Mouse (Mus musculus) neural tube, embryonic 15.5 days (tissue): ENCODE results near the gene Scrn1. TPM values are rescaled to one million over a fixed set of nuclear protein-coding genes. Genes with fewer than 3 reads are reported as not detected.

Source experiments
- ATAC-seq: fragments of 200-750 bp; cut with Nextera tagmentation; 2 replicates; pipeline ENCODE4 v1.8.0; 2017; ENCODE audit warnings: mild to moderate bottlenecking, moderate TSS enrichment, moderate library complexity; ENCODE audit not compliant: low FRiP score
- H3K27ac ChIP-seq: fragments of 300-500 bp; sonication (generic); replicated peaks from 2 replicates; pipeline ENCODE4 v1.5.1; 2015; ENCODE audit warnings: mild to moderate bottlenecking, inconsistent platforms
- H3K27me3 ChIP-seq: fragments of 300-500 bp; sonication (generic); replicated peaks from 2 replicates; pipeline ENCODE4 v1.6.1; 2015; ENCODE audit warnings: inconsistent platforms
- H3K36me3 ChIP-seq: fragments of 300-500 bp; sonication (generic); 2 replicates; pipeline ENCODE4 v1.6.1; 2015; ENCODE audit warnings: inconsistent platforms
- H3K4me1 ChIP-seq: fragments of 300-500 bp; sonication (generic); 2 replicates; pipeline ENCODE4 v1.6.1; 2015; ENCODE audit warnings: inconsistent platforms
- H3K4me2 ChIP-seq: fragments of 300-500 bp; sonication (generic); 2 replicates; pipeline ENCODE4 v1.6.1; 2015; ENCODE audit warnings: inconsistent platforms, mild to moderate bottlenecking, moderate library complexity
- H3K4me3 ChIP-seq: fragments of 300-500 bp; sonication (generic); replicated peaks from 2 replicates; pipeline ENCODE4 v1.5.1; 2015; ENCODE audit warnings: mild to moderate bottlenecking, inconsistent platforms
- H3K9ac ChIP-seq: fragments of 300-500 bp; sonication (generic); replicated peaks from 2 replicates; pipeline ENCODE4 v1.6.1; 2015; ENCODE audit warnings: mild to moderate bottlenecking, inconsistent platforms
- H3K9me3 ChIP-seq: fragments of 300-500 bp; sonication (generic); replicated peaks from 2 replicates; pipeline ENCODE4 v1.6.1; 2016; ENCODE audit warnings: inconsistent platforms
- WGBS: fragments of 180-500 bp; shearing (Covaris S2); methylation state at CpG from one replicate; pipeline ENCODE4 v1.1.7; 2015; ENCODE audit warnings: mixed read lengths; 5-methylcytosine and 5-hydroxymethylcytosine counted together
- polyA plus RNA-seq: library from polyadenylated mRNA; unstranded; fragments of >200 nt; fragmentation: Nextera tagmentation; extraction: Ambion mirVana; gene quantifications from 2 replicates; pipeline ENCODE4 v1.2.1, GENCODE M21; 2015

Gene Scrn1
- polyA plus RNA-seq, 1 experiment from 2014 or later, result 98.3 TPM

- Histone ChIP-seq H3K27ac (no peak overlapping the region), H3K36me3 (0 out of 2 replicates have a peak, but pooled peaks cover 11% of the 10 kb centered on the region), H3K4me2 (no peak overlapping the region), H3K4me1 (peaks cover 16% of the 10 kb centered on the region), H3K9ac (no peak overlapping the region), H3K27me3 (no peaks in the 10 kb centered on the region), H3K9me3 (no peaks in the 10 kb centered on the region), H3K4me3 (no peak overlapping the region)
- no peak for ATAC-seq
- 85% methylated on average over 2 of the region's 2 CpGs for WGBS
Measured at GRCm38 (mm10) chr6:54512256-54512655, 54.0 kb downstream of the Scrn1 start.

- H3K9ac ChIP-seq, result no peak overlapping the region
- WGBS, result 88% methylated on average over 13 of the region's 13 CpGs
- H3K4me3 ChIP-seq, result no peak overlapping the region
- no peak for ATAC-seq
- H3K4me2 ChIP-seq, result no peak overlapping the region
- H3K27ac ChIP-seq, result peak overlapping the region; percentile 77; the same call in 1 of the 2 replicates
- H3K36me3 ChIP-seq, result 0 out of 2 replicates have a peak, but pooled peaks cover 9% of the 10 kb centered on the region
- H3K4me1 ChIP-seq, result peaks cover 16% of the 10 kb centered on the region
- H3K27me3 ChIP-seq, result no peaks in the 10 kb centered on the region
- no peaks in the 10 kb centered on the region for H3K9me3 ChIP-seq
Measured at GRCm38 (mm10) chr6:54509264-54509663, 57.0 kb downstream of the Scrn1 start.

GRCm38 (mm10) chr6:54508256-54508793 is 58.0 kb downstream of the Scrn1 start:
- ATAC-seq, result peak; percentile 52
- H3K27me3 ChIP-seq, result no peaks in the 10 kb centered on the region
- H3K9me3 ChIP-seq, result no peaks in the 10 kb centered on the region
- 30% methylated on average over 6 of the region's 6 CpGs for WGBS
- H3K4me3 ChIP-seq, result no peak overlapping the region
- H3K4me2 ChIP-seq, result no peak overlapping the region
- H3K36me3 ChIP-seq, result 0 out of 2 replicates have a peak, but pooled peaks cover 3% of the 10 kb centered on the region
- peaks cover 16% of the 10 kb centered on the region for H3K4me1 ChIP-seq
- H3K27ac ChIP-seq, result peak overlapping the region; percentile 77
- no peak overlapping the region; the same call in 1 of the 2 replicates for H3K9ac ChIP-seq

DNA sequence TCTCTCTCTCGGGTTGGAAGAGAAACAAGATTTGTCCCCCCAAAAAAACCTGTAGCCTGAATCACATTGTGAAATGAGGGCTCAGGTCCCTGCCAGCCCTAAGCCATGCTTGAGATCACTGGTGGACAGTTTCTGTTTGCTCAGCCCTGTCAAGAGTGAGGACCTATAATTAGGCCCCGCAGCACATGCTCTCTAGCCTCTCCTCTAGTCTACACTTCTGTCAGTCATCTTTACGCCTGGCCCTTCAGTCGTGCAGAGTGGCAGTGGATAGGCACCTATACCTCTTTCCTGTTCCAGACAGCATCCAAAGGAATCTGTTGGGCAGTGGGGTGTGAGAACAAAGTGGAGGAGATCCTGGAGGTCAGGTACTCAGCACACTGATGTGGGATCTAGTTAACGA is 58.5 kb downstream of the Scrn1 start:
- WGBS, result 55% methylated on average over 5 of the region's 5 CpGs
- H3K27ac ChIP-seq, result peak overlapping the region; percentile 77
- H3K4me1 ChIP-seq, result peaks cover 16% of the 10 kb centered on the region
- H3K27me3 ChIP-seq, result no peaks in the 10 kb centered on the region
- 0 out of 2 replicates have a peak, but pooled peaks have one; percentile 18 for ATAC-seq
- H3K4me2 ChIP-seq, result no peak overlapping the region
- 0 out of 2 replicates have a peak, but pooled peaks cover 3% of the 10 kb centered on the region for H3K36me3 ChIP-seq
- H3K4me3 ChIP-seq, result no peak overlapping the region
- H3K9me3 ChIP-seq, result no peaks in the 10 kb centered on the region
- H3K9ac ChIP-seq, result no peak overlapping the region

DNA sequence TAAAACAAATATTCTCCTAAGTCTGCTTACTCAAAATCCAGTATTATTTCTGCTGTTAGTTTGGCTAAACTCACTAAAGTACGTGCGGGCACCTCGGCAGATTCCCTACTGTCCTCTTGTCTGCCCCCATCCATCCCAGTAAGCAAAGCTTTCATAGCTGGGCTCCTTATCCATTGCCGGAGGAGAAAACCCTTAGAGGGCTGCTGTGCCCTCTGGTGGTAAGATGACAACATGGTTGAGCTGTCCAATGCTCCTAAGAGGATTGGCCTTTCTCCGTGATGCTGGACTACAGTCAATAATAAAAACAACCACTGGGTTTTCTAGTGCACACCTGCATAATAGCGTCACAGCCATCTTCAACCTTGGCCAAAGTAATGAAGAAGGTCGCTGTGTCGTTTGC is 59.3 kb downstream of the Scrn1 start:
- ATAC-seq, result no peak
- WGBS, result 38% methylated on average over 8 of the region's 8 CpGs
- H3K27me3 ChIP-seq, result no peaks in the 10 kb centered on the region
- 0 out of 2 replicates have a peak, but pooled peaks cover 3% of the 10 kb centered on the region for H3K36me3 ChIP-seq
- no peak overlapping the region for H3K4me3 ChIP-seq
- no peaks in the 10 kb centered on the region for H3K9me3 ChIP-seq
- H3K4me2 ChIP-seq, result no peak overlapping the region
- H3K27ac ChIP-seq, result no peak overlapping the region
- H3K9ac ChIP-seq, result no peak overlapping the region
- H3K4me1 ChIP-seq, result peaks cover 16% of the 10 kb centered on the region

- H3K36me3 ChIP-seq, result peaks cover 6% of the 10 kb centered on the region; the same call in 1 of the 2 replicates
- H3K27me3 ChIP-seq, result no peaks in the 10 kb centered on the region
- no peak overlapping the region for H3K27ac ChIP-seq
- no peaks in the 10 kb centered on the region for H3K9me3 ChIP-seq
- no peak for ATAC-seq
- no peak overlapping the region for H3K4me3 ChIP-seq
- peaks cover 16% of the 10 kb centered on the region for H3K4me1 ChIP-seq
- H3K4me2 ChIP-seq, result no peak overlapping the region
- WGBS, result 90% methylated on average over 11 of the region's 11 CpGs
- no peak overlapping the region for H3K9ac ChIP-seq
Measured at GRCm38 (mm10) chr6:54506318-54506717, 60.0 kb downstream of the Scrn1 start.

- Histone ChIP-seq H3K9ac (no peak overlapping the region), H3K27me3 (no peaks in the 10 kb centered on the region), H3K9me3 (no peaks in the 10 kb centered on the region), H3K36me3 (peaks cover 20% of the 10 kb centered on the region), H3K27ac (no peak overlapping the region), H3K4me3 (no peak overlapping the region), H3K4me1 (peaks cover under 1% of the 10 kb centered on the region; the same call in 1 of the 2 replicates), H3K4me2 (no peak overlapping the region)
- ATAC-seq, result no peak
- 78% methylated on average over 6 of the region's 6 CpGs for WGBS
Measured at GRCm38 (mm10) chr6:54502661-54503115, 63.6 kb downstream of the Scrn1 start.

DNA sequence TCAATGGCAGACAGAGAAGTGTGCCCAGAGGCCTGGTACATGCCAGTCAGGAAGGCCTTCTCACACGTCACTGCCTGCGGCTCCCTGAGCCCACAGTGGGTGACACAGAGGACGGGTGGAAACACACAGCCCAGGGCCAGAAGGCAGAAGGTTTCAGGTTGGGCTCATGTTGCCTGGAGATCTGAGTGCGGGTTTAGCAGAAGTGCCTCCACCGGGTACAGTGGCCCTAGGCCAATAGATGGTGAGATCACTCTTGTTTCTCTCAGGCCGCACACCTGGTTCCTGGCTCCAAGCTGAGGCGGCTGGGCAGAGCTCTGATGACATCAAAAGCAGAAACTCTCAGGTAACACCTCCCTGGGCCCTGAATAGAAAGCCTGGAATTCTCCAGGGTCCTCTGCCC is 70.1 kb downstream of the Scrn1 start:
- Histone ChIP-seq H3K9me3 (no peaks in the 10 kb centered on the region), H3K27me3 (0 out of 2 replicates have a peak, but pooled peaks cover 3% of the 10 kb centered on the region), H3K4me1 (no peaks in the 10 kb centered on the region), H3K4me2 (no peak overlapping the region), H3K27ac (no peak overlapping the region), H3K4me3 (no peak overlapping the region), H3K36me3 (peaks cover 13% of the 10 kb centered on the region), H3K9ac (no peak overlapping the region)
- 89% methylated on average over 7 of the region's 7 CpGs for WGBS
- no peak for ATAC-seq

GRCm38 (mm10) chr6:54494612-54495398 is 71.5 kb downstream of the Scrn1 start:
- H3K4me3 ChIP-seq, result no peak overlapping the region
- no peak overlapping the region for H3K4me2 ChIP-seq
- no peak for ATAC-seq
- 63% methylated on average over 11 of the region's 11 CpGs for WGBS
- no peak overlapping the region for H3K9ac ChIP-seq
- H3K9me3 ChIP-seq, result no peaks in the 10 kb centered on the region
- 0 out of 2 replicates have a peak, but pooled peaks cover 3% of the 10 kb centered on the region for H3K27me3 ChIP-seq
- 0 out of 2 replicates have a peak, but pooled peaks cover 2% of the 10 kb centered on the region for H3K36me3 ChIP-seq
- no peaks in the 10 kb centered on the region for H3K4me1 ChIP-seq
- no peak overlapping the region for H3K27ac ChIP-seq

- ATAC-seq, result no peak
- no peaks in the 10 kb centered on the region for H3K4me1 ChIP-seq
Measured at GRCm38 (mm10) chr6:54494097-54494496, 72.2 kb downstream of the Scrn1 start.

GRCm38 (mm10) chr6:54491074-54491473 is 75.2 kb downstream of the Scrn1 start:
- no peak overlapping the region for H3K9ac ChIP-seq
- 70% methylated on average over 7 of the region's 7 CpGs for WGBS
- no peaks in the 10 kb centered on the region for H3K9me3 ChIP-seq
- no peak for ATAC-seq
- H3K27ac ChIP-seq, result no peak overlapping the region
- 0 out of 2 replicates have a peak, but pooled peaks cover 3% of the 10 kb centered on the region for H3K27me3 ChIP-seq
- H3K36me3 ChIP-seq, result no peaks in the 10 kb centered on the region
- no peak overlapping the region for H3K4me2 ChIP-seq
- H3K4me3 ChIP-seq, result no peak overlapping the region
- no peaks in the 10 kb centered on the region for H3K4me1 ChIP-seq

More at GRCm38 (mm10) chr6:54494097-54494496, 72.2 kb downstream of the Scrn1 start:
- H3K36me3 ChIP-seq, result no peaks in the 10 kb centered on the region
- no peak overlapping the region for H3K4me3 ChIP-seq
- H3K9me3 ChIP-seq, result no peaks in the 10 kb centered on the region
- no peak overlapping the region for H3K9ac ChIP-seq
- H3K27me3 ChIP-seq, result 0 out of 2 replicates have a peak, but pooled peaks cover 3% of the 10 kb centered on the region
- H3K27ac ChIP-seq, result no peak overlapping the region
- no peak overlapping the region for H3K4me2 ChIP-seq
